Mouse (Mus musculus) lung, embryonic 14.5 days (tissue): ENCODE measurements around the gene Sun1. TPM values are rescaled to one million over a fixed set of nuclear protein-coding genes. Genes with fewer than 3 reads are reported as not detected.

ENCODE experiments used
- ATAC-seq: fragments of 200-750 bp; cut with Nextera tagmentation; 2 replicates; pipeline ENCODE4 v1.8.0; 2017; ENCODE audit warnings: mild to moderate bottlenecking, moderate TSS enrichment, moderate library complexity; ENCODE audit not compliant: insufficient read depth
- DNase-seq: peaks from one replicate; pipeline ENCODE4 v3.0.0-alpha.2; 2015
- H3K27ac ChIP-seq: fragments of 300-500 bp; sonication (generic); 2 replicates; pipeline ENCODE4 v1.5.1; 2014; ENCODE audit warnings: low read depth, mild to moderate bottlenecking, moderate library complexity
- H3K27me3 ChIP-seq: fragments of 300-500 bp; sonication (generic); 2 replicates; pipeline ENCODE4 v1.6.1; 2014; ENCODE audit warnings: low read length, control low read depth; ENCODE audit not compliant: insufficient read depth
- H3K36me3 ChIP-seq: fragments of 300-500 bp; sonication (generic); 2 replicates; pipeline ENCODE4 v1.6.1; 2014; ENCODE audit warnings: control low read depth; ENCODE audit not compliant: insufficient read depth
- H3K4me1 ChIP-seq: fragments of 300-500 bp; sonication (generic); 2 replicates; pipeline ENCODE4 v1.6.1; 2014; ENCODE audit warnings: antibody characterized with exemption, control low read depth; ENCODE audit not compliant: insufficient read depth
- H3K4me2 ChIP-seq: fragments of 300-500 bp; sonication (generic); 2 replicates; pipeline ENCODE4 v1.6.1; 2014; ENCODE audit warnings: mild to moderate bottlenecking
- H3K4me3 ChIP-seq: fragments of 300-500 bp; sonication (generic); 2 replicates; pipeline ENCODE4 v1.5.1; 2014; ENCODE audit warnings: low read depth, low read length
- H3K9ac ChIP-seq: fragments of 300-500 bp; sonication (generic); 2 replicates; pipeline ENCODE4 v1.6.1; 2014
- H3K9me3 ChIP-seq: fragments of 300-500 bp; sonication (generic); 2 replicates; pipeline ENCODE4 v1.6.1; 2016; ENCODE audit warnings: low read depth, low read length, control low read depth
- CTCF ChIP-seq: IDR thresholded peaks from 2 replicates; pipeline ENCODE4 v1.5.1; 2016; ENCODE audit warnings: antibody characterized with exemption, low read depth
- WGBS: fragments of 180-500 bp; shearing (Covaris S2); extraction: QIAGEN DNeasy Blood & Tissue Kit; methylation state at CpG from one replicate; pipeline ENCODE4 v1.1.7; 2014; 5-methylcytosine and 5-hydroxymethylcytosine counted together
- polyA plus RNA-seq: library from polyadenylated mRNA; unstranded; fragments of >200 nt; fragmentation: Nextera tagmentation; extraction: Ambion mirVana; gene quantifications from 2 replicates; pipeline ENCODE4 v1.2.1, GENCODE M21; 2014

The Sun1 gene
- polyA plus RNA-seq, 1 experiment from 2014 or later, result 57.7 TPM

- Histone ChIP-seq H3K9ac (no peak overlapping the region), H3K4me1 (no peaks in the 10 kb centered on the region), H3K9me3 (no peaks in the 10 kb centered on the region), H3K27me3 (no peaks in the 10 kb centered on the region), H3K27ac (peak overlapping the region; percentile 33; the same call in 1 of the 2 replicates), H3K4me2 (no peak overlapping the region), H3K4me3 (no peak overlapping the region), H3K36me3 (peaks cover 51% of the 10 kb centered on the region)
- DNase-seq (peak; percentile 31), ATAC-seq (peak; percentile 51; the same call in 1 of the 2 replicates)
- TF ChIP-seq CTCF, result no peak
- 51% methylated on average over 10 of the region's 10 CpGs for WGBS
Measured at GRCm38 (mm10) chr5:139174556-139175547, 25.6 kb upstream of the Sun1 start.

GRCm38 (mm10) chr5:139178895-139179631 lies 21.4 kb upstream of the Sun1 start:
- no peak overlapping the region for H3K4me3 ChIP-seq
- no peaks in the 10 kb centered on the region for H3K27me3 ChIP-seq
- H3K9me3 ChIP-seq, result no peaks in the 10 kb centered on the region
- no peaks in the 10 kb centered on the region for H3K4me1 ChIP-seq
- no peak overlapping the region for H3K4me2 ChIP-seq
- H3K36me3 ChIP-seq, result peaks cover 61% of the 10 kb centered on the region
- H3K9ac ChIP-seq, result no peak overlapping the region
- 24% methylated on average over 11 of the region's 11 CpGs for WGBS
- ATAC-seq (peak; percentile 88), DNase-seq (peak; percentile 92)
- TF ChIP-seq CTCF, result peak; percentile 97
- no peak overlapping the region for H3K27ac ChIP-seq

DNA sequence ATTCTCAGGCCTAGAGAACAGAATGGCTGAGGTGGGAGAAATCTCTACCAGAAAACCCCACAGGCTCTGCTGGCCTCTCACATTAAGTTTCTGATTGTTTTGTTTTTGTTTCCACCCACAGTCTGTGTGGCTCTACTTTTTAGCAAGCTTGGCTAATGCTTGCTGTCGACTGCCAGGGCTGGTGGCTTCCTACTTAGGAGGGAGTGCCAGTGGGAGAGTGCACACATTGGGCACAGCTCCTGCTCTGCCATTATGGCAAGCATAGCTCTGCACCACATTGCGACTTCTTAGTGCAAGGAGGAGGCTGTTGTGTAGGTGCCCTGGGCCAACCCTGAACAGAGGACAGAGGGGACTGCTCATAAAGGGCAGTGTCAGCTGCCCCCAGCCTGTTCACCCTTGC lies 17.3 kb upstream of the Sun1 start:
- TF ChIP-seq CTCF, result no peak
- Histone ChIP-seq H3K27ac (no peak overlapping the region), H3K9me3 (no peaks in the 10 kb centered on the region), H3K4me1 (no peaks in the 10 kb centered on the region), H3K36me3 (peaks cover 75% of the 10 kb centered on the region), H3K4me2 (no peak overlapping the region), H3K4me3 (no peak overlapping the region), H3K27me3 (no peaks in the 10 kb centered on the region), H3K9ac (no peak overlapping the region)
- DNase-seq (no peak), ATAC-seq (no peak)
- WGBS, result 88% methylated on average over 2 of the region's 2 CpGs

DNA sequence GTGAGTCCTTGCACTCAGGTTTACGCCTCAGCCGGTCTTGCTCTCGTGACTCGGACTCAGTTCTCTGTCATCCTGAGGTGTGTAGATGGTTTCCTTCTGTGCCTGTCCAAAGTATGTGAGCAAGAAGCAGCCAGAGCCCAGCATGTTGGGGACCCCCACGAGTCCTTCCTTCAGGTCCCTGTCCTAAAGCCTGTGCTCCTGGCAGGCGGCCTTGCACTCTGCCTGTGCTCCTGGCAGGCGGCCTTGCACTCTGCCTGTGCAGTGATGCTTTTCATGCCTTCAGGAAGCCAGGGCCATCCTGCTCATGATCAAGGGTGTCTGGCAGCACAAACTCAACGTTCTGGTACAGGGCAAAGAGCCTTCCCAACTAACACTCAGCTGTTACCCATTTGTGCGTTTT lies 16.8 kb upstream of the Sun1 start:
- Histone ChIP-seq H3K27me3 (no peaks in the 10 kb centered on the region), H3K9me3 (no peaks in the 10 kb centered on the region), H3K36me3 (peaks cover 75% of the 10 kb centered on the region), H3K4me2 (no peak overlapping the region), H3K4me3 (no peak overlapping the region), H3K27ac (no peak overlapping the region), H3K9ac (no peak overlapping the region), H3K4me1 (no peaks in the 10 kb centered on the region)
- no peak for TF ChIP-seq CTCF
- ATAC-seq (no peak), DNase-seq (no peak)
- WGBS, result 89% methylated on average over 9 of the region's 9 CpGs

DNA sequence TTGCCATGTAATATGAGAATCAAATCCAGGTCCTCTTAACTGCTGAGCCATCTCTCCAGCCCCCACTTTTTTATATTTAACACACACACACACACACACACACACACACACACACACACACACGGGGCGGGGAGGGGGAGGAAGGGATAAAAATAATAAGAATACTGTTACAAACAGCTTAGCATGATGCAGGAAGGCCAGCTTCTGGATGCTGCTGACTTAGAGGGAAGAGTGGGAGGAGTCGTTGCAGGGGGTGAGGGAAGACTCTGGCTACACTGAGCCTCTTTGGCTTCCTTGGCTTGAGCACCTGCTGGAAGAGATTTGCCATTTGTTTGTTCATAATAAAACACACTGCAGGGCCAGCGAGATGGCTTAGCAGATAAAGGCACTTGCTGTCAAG lies 15.5 kb upstream of the Sun1 start:
- Histone ChIP-seq H3K9me3 (no peaks in the 10 kb centered on the region), H3K27me3 (no peaks in the 10 kb centered on the region), H3K36me3 (peaks cover 71% of the 10 kb centered on the region), H3K4me2 (no peak overlapping the region), H3K9ac (no peak overlapping the region), H3K27ac (no peak overlapping the region), H3K4me3 (no peak overlapping the region), H3K4me1 (no peaks in the 10 kb centered on the region)
- TF ChIP-seq CTCF, result no peak
- ATAC-seq (no peak), DNase-seq (no peak)
- WGBS, result 84% methylated on average over 4 of the region's 4 CpGs

GRCm38 (mm10) chr5:139189726-139190125 lies 10.7 kb upstream of the Sun1 start:
- no peak for TF ChIP-seq CTCF

GRCm38 (mm10) chr5:139190958-139191357 lies 9.5 kb upstream of the Sun1 start:
- H3K9me3 ChIP-seq, result no peaks in the 10 kb centered on the region
- 60% methylated on average over 5 of the region's 5 CpGs for WGBS
- no peak for DNase-seq

More at GRCm38 (mm10) chr5:139189726-139190125, 10.7 kb upstream of the Sun1 start:
- Histone ChIP-seq H3K36me3 (peaks cover 25% of the 10 kb centered on the region; the same call in 1 of the 2 replicates), H3K4me1 (no peaks in the 10 kb centered on the region), H3K9ac (no peak overlapping the region), H3K9me3 (no peaks in the 10 kb centered on the region), H3K4me3 (no peak overlapping the region), H3K27ac (no peak overlapping the region), H3K27me3 (no peaks in the 10 kb centered on the region), H3K4me2 (no peak overlapping the region)
- ATAC-seq (no peak), DNase-seq (no peak)
- WGBS, result 95% methylated on average over 5 of the region's 5 CpGs

More at GRCm38 (mm10) chr5:139190958-139191357, 9.5 kb upstream of the Sun1 start:
- H3K4me3 ChIP-seq, result no peak overlapping the region
- no peak overlapping the region for H3K27ac ChIP-seq
- no peaks in the 10 kb centered on the region for H3K4me1 ChIP-seq
- H3K4me2 ChIP-seq, result no peak overlapping the region
- no peaks in the 10 kb centered on the region for H3K27me3 ChIP-seq
- ATAC-seq, result no peak
- H3K9ac ChIP-seq, result no peak overlapping the region
- no peak for TF ChIP-seq CTCF
- H3K36me3 ChIP-seq, result peaks cover 14% of the 10 kb centered on the region; the same call in 1 of the 2 replicates
